Mouse (Mus musculus) G1E (cell line): ENCODE data around the gene Sox8. TPM values are rescaled to one million over a fixed set of nuclear protein-coding genes. Genes with fewer than 3 reads are reported as not detected.

Experiments
- ATAC-seq: 2 replicates; pipeline ENCODE4 v1.8.0; 2016; ENCODE audit warnings: mild to moderate bottlenecking; ENCODE audit not compliant: insufficient number of reproducible peaks, poor library complexity, low FRiP score, severe bottlenecking; ENCODE audit errors: extremely low read depth
- DNase-seq: peaks from one replicate; pipeline ENCODE4 v3.0.0; 2012; ENCODE audit warnings: low spot score
- H3K27me3 ChIP-seq: 2 replicates; pipeline ENCODE4 v1.6.1; 2012; ENCODE audit warnings: mild to moderate bottlenecking, low read length, inconsistent platforms; ENCODE audit not compliant: insufficient read depth
- H3K36me3 ChIP-seq: replicated peaks from 2 replicates; pipeline ENCODE3; 2012; ENCODE audit warnings: mild to moderate bottlenecking, inconsistent platforms
- H3K4me1 ChIP-seq: 2 replicates; pipeline ENCODE4 v1.6.1; 2012; ENCODE audit warnings: low read depth, low read length, inconsistent platforms, mixed read lengths; ENCODE audit not compliant: insufficient read depth
- H3K4me3 ChIP-seq: 2 replicates; pipeline ENCODE4 v1.5.1; 2012; ENCODE audit warnings: low read depth, mild to moderate bottlenecking, inconsistent platforms, low read length, moderate library complexity, mixed read lengths
- H3K9me3 ChIP-seq: replicated peaks from 2 replicates; pipeline ENCODE4 v1.6.1; 2012; ENCODE audit warnings: inconsistent platforms
- CTCF ChIP-seq: IDR thresholded peaks from 2 replicates; pipeline ENCODE4 v1.5.1; 2012; ENCODE audit warnings: low read depth, low read length, inconsistent platforms, mixed read lengths
- GATA1 ChIP-seq: IDR thresholded peaks from 2 replicates; pipeline ENCODE4 v1.6.1; 2012; ENCODE audit warnings: borderline replicate concordance, low read length, inconsistent platforms, mixed read lengths
- GATA2 ChIP-seq: IDR thresholded peaks from 2 replicates; pipeline ENCODE4 v1.6.1; 2012; ENCODE audit warnings: low read depth, low read length, inconsistent platforms, borderline replicate concordance
- POLR2AphosphoS5 ChIP-seq: IDR thresholded peaks from 2 replicates; pipeline ENCODE4 v1.6.1; 2012; ENCODE audit warnings: low read depth, low read length, inconsistent platforms; ENCODE audit not compliant: insufficient replicate concordance
- TAL1 ChIP-seq: conservative IDR thresholded peaks from 2 replicates; pipeline ENCODE4 v1.6.1; 2012; ENCODE audit warnings: low read depth, low read length, inconsistent platforms, mixed read lengths
- polyA plus RNA-seq: library from polyadenylated mRNA; stranded (reverse); fragments of >175 nt; gene quantifications from 2 replicates; pipeline ENCODE4 v1.2.3, GENCODE M21; 2012
- total RNA-seq, 2 experiments: library from RNA; stranded (forward) in 1 of 2; stranded (reverse) in 1 of 2; fragments of 200-1000 nt in 1 of 2; fragments of >200 nt in 1 of 2; fragmentation: Nextera tagmentation in 1 of 2; gene quantifications; 2 replicates each; pipeline ENCODE4 v1.2.3; 2014 to 2017

Sox8 gene
- total and polyA plus RNA-seq, 3 experiments = 0.11 TPM; not detected in 2

GRCm38 (mm10) chr17:25550020-25550419 lies 20.5 kb downstream of the Sox8 start:
- Histone ChIP-seq H3K4me1 (no peaks in the 10 kb centered on the region), H3K27me3 (peaks cover 29% of the 10 kb centered on the region; the same call in 1 of the 2 replicates)
- ATAC-seq = no peak

GRCm38 (mm10) chr17:25547026-25547425 lies 23.5 kb downstream of the Sox8 start:
- ATAC-seq (no peak), DNase-seq (no peak)
- H3K36me3 ChIP-seq = no peaks in the 10 kb centered on the region
- no peak overlapping the region for H3K4me3 ChIP-seq
- no peaks in the 10 kb centered on the region for H3K9me3 ChIP-seq
- peaks cover 25% of the 10 kb centered on the region for H3K27me3 ChIP-seq
- TF ChIP-seq CTCF (no peak), GATA2 (no peak), GATA1 (no peak), TAL1 (no peak), POLR2AphosphoS5 (no peak)
- H3K4me1 ChIP-seq = no peaks in the 10 kb centered on the region

More at GRCm38 (mm10) chr17:25550020-25550419, 20.5 kb downstream of the Sox8 start:
- TF ChIP-seq CTCF (no peak), TAL1 (no peak), POLR2AphosphoS5 (no peak), GATA1 (no peak), GATA2 (no peak)
- H3K9me3 ChIP-seq = no peaks in the 10 kb centered on the region
- no peak overlapping the region for H3K4me3 ChIP-seq
- H3K36me3 ChIP-seq = no peaks in the 10 kb centered on the region
- no peak for DNase-seq

- peaks cover 13% of the 10 kb centered on the region for H3K27me3 ChIP-seq
- no peaks in the 10 kb centered on the region for H3K4me1 ChIP-seq
- no peak overlapping the region for H3K4me3 ChIP-seq
- H3K36me3 ChIP-seq = no peaks in the 10 kb centered on the region
- no peaks in the 10 kb centered on the region for H3K9me3 ChIP-seq
- no peak for ATAC-seq
- DNase-seq = no peak
- TF ChIP-seq CTCF (no peak), GATA1 (no peak), TAL1 (no peak), GATA2 (no peak), POLR2AphosphoS5 (no peak)
These were observed 28.7 kb downstream of the Sox8 start for GRCm38 (mm10) chr17:25541768-25542167.

- H3K27me3 ChIP-seq = peaks cover 10% of the 10 kb centered on the region
- no peak for DNase-seq
- no peak for ATAC-seq
- no peaks in the 10 kb centered on the region for H3K4me1 ChIP-seq
- no peak overlapping the region for H3K4me3 ChIP-seq
- no peaks in the 10 kb centered on the region for H3K9me3 ChIP-seq
- no peaks in the 10 kb centered on the region for H3K36me3 ChIP-seq
- TF ChIP-seq GATA1 (no peak), CTCF (no peak), POLR2AphosphoS5 (no peak), TAL1 (no peak), GATA2 (no peak)
These were observed 29.8 kb downstream of the Sox8 start for GRCm38 (mm10) chr17:25540731-25541130.

- H3K4me1 ChIP-seq = no peaks in the 10 kb centered on the region
- no peak overlapping the region for H3K4me3 ChIP-seq
- peaks cover 9% of the 10 kb centered on the region for H3K27me3 ChIP-seq
- TF ChIP-seq POLR2AphosphoS5 = no peak
- no peak for TF ChIP-seq GATA2
- TF ChIP-seq GATA1 = no peak
- no peak for TF ChIP-seq CTCF
- no peak for TF ChIP-seq TAL1
- H3K36me3 ChIP-seq = no peaks in the 10 kb centered on the region
- no peaks in the 10 kb centered on the region for H3K9me3 ChIP-seq
- DNase-seq = no peak
- no peak for ATAC-seq
These were observed 31.3 kb downstream of the Sox8 start for GRCm38 (mm10) chr17:25538945-25539875.

GRCm38 (mm10) chr17:25530357-25531022 lies 40.0 kb downstream of the Sox8 start:
- TF ChIP-seq TAL1 (no peak), POLR2AphosphoS5 (no peak), GATA1 (no peak), GATA2 (no peak), CTCF (no peak)
- H3K4me1 ChIP-seq = no peaks in the 10 kb centered on the region
- no peaks in the 10 kb centered on the region for H3K36me3 ChIP-seq
- no peaks in the 10 kb centered on the region for H3K9me3 ChIP-seq
- H3K4me3 ChIP-seq = no peak overlapping the region
- no peak for ATAC-seq
- no peak for DNase-seq
- H3K27me3 ChIP-seq = peaks cover 23% of the 10 kb centered on the region
